Mouse (Mus musculus) kidney, postnatal 14 days (tissue): ENCODE data around the gene Alx3.
A peak's percentile ranks its signal among the peaks of the same experiment; 100 is the strongest.

ENCODE experiments used
- DNase-seq: peaks from one replicate; pipeline ENCODE4 v3.0.0; 2022; ENCODE audit warnings: mixed read lengths

Alx3 gene

GRCm38 (mm10) chr3:107594662-107595263 lies at the start of gene Alx3:
TSS of gene Alx3 (plus strand) at chr3:107595031.
- DNase-seq: no peak

GRCm38 (mm10) chr3:107545278-107545677 lies 49.6 kb upstream of the Alx3 start:
- no peak for DNase-seq

DNA sequence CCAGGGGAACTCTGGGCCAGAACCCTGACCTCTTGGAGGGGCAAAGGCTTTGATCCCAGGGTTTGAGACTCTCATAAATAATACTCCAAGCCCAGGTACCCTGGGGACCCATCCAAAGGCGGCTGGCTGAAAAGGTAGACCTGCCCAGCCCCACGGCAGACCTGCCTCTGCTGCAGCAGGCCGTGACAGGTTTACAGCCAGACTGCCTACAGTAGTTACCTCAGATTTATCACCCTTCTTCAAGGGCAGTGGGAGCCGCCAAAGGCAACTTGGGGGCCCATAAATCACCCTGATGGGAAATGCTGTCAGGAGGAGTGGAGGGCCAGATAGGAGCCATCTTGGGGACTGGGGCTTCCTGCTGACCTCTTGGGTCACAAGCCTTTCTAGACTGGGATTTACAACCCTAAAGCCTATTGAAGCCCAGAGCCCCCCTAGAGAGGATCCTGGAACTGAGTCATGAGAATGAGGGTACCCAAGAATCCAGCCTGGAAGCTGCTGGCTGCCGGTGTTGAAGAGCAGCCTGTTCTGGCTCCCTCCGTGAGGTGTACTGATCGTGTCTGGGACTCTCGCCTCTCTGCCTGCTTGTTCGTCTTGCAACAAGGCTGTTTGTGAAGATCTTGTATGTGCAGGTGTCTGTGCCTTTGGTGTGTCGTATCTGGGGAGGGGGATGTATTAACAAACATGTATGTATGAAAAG lies 49.0 kb upstream of the Alx3 start:
- DNase-seq: peak; percentile 22

- peak; percentile 77 for DNase-seq
Measured at GRCm38 (mm10) chr3:107546956-107547355, 47.9 kb upstream of the Alx3 start.

- DNase-seq: peak; percentile 56
Measured at GRCm38 (mm10) chr3:107550409-107551049, 44.3 kb upstream of the Alx3 start.

GRCm38 (mm10) chr3:107554842-107555241 lies 40.0 kb upstream of the Alx3 start, which contains the start of gene Ubl4b:
TSS of gene Ubl4b (minus strand) at chr3:107555073.
- DNase-seq: no peak

DNA sequence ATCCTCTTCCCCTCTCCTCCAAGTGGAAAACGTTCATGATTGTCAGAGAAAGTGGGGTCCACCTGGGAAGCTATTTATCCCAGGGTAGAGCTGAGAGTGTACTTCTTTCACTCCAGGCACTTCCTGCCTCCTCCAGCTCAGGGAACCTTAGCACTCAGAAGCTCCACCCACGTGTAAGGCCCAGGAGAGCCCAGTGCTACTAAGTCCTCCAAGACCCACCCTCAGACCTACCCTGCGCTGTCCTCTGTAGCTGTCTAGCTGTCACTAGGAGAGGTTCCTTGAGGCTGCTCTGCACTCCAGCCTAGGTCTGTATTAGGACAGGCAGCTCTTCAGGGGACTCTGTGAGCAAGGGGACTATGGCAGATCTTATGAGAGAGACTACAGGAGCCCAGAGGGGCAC lies 36.1 kb upstream of the Alx3 start:
- DNase-seq: no peak

DNA sequence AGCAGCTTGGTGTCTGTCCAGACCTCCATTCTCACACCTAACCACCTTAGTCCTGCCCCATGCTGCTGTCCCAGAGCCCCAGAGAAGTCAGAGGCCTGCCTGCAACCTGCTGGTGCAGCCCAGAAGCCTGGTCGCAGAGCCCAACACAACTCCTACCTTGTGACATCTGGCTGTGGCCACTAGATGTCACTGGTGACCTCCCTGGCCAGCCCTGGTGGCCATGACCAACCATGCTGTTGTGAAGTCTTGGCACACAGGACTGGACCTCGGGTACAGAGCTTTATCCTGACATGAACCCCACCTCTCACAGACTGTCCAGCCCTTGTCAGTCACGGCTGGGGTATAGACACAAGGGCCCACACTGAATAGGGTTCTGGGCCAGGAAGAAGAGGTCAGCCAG lies 35.6 kb upstream of the Alx3 start:
- peak; percentile 79 for DNase-seq

DNA sequence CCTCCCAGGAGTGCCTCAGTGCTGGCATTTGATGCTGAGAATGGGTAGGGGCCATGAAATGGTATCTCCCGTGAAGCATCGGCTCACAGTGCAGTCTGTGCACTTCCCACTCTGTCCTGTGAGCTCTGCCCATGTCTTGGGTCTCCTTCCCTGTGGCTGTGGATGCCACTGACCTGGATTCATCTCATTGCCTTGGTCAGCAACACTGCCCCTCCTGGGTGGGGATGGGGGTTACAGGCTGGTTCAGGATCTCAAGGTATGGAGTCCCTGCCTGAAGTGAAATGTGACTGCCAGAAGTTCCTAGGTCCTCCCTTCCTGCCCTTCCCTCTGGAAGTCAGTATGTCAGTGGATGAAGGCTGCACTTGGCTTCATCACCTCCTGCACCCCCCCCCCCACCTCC lies 32.7 kb upstream of the Alx3 start:
- DNase-seq: no peak

- DNase-seq: no peak
Measured at GRCm38 (mm10) chr3:107562591-107562990, 32.2 kb upstream of the Alx3 start.

DNA sequence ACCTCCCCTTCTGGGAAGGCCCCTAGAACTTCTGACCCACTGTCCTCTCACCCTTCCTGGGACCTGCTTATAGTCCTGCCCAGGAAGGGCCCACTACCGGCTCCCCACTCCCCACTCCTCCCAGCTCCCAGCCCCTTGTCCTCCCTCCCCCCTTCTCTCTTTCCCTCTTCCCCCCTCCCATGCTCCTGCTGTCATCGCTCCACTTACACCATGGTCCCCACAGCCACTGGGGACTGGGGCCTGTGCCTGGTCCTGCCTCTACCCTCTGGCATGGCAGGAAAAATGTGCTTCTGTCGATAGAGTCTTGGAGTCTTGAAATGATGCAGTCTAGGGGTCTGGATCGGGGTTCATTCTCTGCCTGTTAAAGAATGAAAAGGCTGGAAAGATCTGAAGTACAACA lies 31.0 kb upstream of the Alx3 start:
- DNase-seq: no peak

DNA sequence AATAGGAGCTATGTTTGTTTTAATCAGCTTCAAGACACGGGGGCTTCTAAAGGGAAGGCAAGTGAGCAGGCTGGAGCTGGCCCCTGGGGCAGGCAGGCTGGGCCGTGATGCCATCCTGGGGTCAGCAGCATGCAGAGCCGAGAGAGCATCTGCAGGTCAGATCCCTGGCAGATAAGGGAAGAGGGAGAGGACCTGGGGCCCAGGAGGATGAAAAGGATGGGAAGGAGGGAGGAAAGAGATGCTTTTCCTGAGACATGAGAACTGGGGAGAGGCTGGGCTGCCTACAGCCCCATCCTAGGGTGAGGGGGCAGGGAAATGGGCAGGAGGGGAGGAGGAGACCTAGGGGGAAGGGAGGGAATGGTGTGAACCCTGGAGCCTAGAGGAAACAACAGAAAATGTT lies 29.5 kb upstream of the Alx3 start:
- no peak for DNase-seq

DNA sequence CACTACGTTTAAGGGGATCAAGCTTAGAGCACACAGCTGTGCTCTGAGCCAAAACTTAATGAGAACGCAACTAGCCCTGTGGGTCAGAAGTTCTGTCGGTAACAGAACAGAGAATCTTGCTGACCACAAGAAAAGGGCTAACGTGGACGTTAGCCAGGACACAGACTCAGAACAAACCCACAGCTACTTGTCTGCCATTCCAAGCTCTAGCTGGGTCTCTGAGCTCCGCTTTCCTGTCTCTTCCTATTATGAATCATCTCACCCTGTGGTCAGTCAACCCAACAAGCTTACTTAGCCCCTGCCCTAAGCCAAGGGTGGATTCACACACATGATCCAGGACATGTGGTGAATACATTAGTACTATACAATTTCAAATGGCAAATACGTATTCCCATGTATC lies 27.1 kb upstream of the Alx3 start:
- DNase-seq: no peak

DNA sequence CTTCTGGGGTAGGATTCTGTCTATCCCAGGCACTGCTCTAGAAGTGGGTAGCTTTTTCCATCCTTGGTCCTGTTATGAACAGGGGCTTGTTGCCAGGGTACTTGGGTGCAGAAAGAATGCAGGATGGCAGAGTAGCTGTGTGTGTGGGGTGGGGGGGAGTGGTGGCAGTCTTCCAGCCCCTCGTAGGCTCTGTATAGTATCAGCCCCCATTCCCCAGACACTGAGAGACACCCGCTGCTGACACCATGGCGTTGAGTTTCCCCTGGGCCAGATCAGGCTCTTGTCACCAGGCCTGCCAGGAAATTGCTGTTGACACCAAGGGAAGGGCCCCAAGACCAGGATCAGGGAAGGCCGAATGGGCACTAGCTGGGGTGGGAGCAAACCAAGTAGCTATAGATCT lies 26.1 kb upstream of the Alx3 start:
- no peak for DNase-seq

DNA sequence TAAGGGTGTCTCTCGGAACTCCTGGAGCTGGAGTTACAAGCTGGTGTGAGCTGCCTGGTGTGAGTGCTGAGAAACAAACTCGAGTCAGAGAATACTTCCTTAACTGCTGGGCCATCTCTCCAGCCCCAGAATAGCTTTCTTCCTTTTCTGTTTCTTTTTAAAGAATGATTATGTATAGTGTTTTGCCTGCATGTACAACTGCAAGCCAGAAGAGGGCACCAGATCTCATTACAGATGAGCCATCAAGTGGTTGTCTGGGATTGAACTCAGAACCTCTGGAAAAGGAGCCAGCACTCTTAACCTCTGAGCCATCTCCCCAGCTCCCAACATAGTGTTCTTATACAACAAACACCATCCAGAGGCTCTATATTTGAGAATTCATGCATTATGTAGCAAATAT lies 23.6 kb upstream of the Alx3 start:
- no peak for DNase-seq

DNA sequence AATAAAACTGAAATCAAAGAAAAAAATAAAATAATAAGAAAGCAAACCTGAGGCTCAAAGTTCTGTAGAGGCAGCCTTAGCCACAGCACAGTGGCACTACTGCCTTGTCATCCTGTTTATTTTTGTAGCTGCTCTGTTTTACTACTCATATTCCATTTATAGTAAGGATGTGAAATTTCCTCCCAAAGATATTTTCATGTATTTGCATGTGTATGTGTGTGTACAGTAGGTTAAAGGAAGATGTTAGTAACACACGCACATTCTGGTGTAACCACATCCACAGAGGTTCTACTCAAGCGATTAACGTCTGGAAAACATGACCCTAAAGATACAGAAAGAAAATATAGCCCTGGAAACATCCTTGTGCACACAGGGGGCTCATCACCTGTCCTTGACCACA lies 18.0 kb upstream of the Alx3 start:
- DNase-seq: no peak

GRCm38 (mm10) chr3:107577810-107578390 lies 16.9 kb upstream of the Alx3 start:
- DNase-seq: no peak

DNA sequence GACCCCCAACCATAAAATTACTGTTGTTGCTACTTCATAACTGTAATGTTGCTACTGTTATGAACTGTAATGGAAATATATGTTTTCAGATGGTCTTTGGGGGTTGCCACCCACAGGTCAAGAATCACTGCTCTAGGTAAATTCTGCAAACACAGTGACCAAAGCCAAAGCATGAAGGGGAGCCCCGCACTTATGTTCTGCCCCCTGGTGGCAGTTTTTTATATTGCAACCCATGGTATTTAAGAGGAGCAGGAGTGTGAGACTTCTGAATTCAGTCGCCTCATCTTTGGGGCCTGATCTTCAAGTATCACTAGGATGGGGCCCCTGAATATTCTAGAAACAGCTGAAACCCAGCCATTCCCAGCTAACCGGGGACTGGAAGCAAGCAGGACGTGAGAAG lies 15.4 kb upstream of the Alx3 start:
- peak; percentile 63 for DNase-seq

GRCm38 (mm10) chr3:107581103-107582010 lies 13.5 kb upstream of the Alx3 start:
- DNase-seq: no peak

DNA sequence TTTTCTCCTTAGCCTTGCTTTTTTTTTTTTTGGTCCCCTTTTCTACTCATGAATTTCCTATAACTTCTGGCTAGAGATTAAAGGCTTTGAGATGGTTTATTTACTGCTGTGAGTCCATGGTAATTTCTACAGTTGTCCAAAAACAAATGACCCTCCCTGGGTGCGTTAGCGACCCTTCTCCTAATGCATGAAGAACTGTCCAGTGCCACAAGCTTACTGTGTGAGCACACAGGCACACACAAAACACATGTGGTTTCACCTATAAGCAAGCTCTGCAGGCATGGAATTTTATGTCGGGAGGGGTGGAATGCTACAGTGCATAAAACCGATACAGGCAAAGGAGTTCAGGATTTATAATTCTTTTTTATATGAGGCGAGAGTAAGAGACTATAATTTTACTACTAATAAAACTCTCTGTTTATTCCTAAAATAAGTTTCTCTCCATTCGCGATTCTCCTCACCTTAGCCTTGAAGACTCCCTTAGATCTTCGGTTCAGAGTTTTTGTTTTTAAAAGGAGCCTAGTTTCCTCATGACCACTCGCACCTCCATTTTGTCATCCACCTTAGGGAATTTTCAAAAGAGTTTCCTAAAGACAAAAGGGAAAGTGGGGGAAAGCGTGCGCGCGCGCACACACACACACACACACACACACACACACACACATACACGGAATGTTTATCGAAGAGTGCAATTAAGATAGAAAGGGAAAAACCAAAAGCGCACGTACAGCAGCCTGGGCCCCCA lies 12.5 kb upstream of the Alx3 start:
- DNase-seq: no peak

DNA sequence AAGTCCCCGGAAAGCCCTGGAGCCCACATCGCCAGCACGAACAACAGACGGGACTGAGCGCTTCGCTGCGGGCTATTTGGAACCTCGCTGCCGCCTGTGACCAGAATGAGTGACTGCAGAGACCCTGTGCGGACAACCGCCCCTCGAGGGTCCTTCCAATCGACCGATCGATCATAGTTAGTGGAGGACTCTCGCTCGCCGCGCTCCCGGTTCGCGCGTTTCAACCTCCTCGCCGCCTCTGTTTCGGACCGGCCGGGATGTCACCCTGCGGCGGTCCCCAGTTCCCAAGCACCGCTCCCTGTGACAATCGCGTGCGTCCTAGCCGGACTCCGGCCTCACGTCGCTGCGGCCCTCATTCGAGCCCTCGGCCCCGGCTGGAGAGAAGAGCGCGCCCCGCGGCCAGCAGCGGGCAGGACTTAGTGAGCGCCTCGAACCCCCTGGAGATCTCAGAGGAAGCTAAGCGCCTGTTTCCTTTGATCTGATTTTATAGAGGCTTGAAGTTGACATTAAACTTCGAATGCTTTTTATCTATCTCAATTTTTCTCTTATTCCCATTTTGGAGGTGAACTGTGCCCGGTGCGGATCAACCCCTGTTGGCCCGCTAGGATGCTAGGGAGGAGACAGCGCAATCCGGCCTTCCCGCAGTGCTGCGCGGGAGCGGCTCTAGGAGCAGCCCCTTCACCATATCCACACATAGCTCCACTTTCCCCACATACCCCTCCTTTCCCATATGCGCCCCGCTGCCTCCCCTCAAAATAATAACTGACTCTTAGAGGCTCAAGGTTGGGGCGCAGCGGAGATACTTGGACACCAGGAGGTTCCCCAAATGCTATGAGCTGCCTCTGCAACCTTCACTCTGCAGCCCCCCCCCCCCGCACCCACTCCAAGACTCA lies 11.7 kb upstream of the Alx3 start:
- peak; percentile 18 for DNase-seq
